In genomic region chr17:73811566-73811965, GRCm38 (mm10) we compare ENCODE assay signal across 15 mouse cellular contexts. TPM values are rescaled to one million over a fixed set of nuclear protein-coding genes. Genes with fewer than 3 reads are reported as not detected.
A peak's percentile ranks its signal among the peaks of the same experiment; 100 is the strongest.
DNase-seq lines count a peak whose midpoint lies in the region; ATAC-seq and TF ChIP-seq lines count a peak whose summit lies in the region.
"Had no signal": no experiment of that assay in that cellular context is flagged by ENCODE, and none has a peak within 500 bp of the region (broad histone marks: within the 10 kb centered on the region; RNA-seq: fewer than 3 reads in every experiment).

No protein-coding gene starts in this region.

- no peak overlapping the region for H3K4me2 ChIP-seq in hindbrain, embryonic 11.5 days (replicated peaks; ENCODE audit: low read depth, low read length)
- peak overlapping the region; percentile 68 for H3K4me2 ChIP-seq in myocyte (ENCODE audit: low read depth)
- H3K4me2 ChIP-seq: embryonic facial prominence, embryonic 12.5 days; heart, embryonic 12.5 days; hindbrain, embryonic 15.5 days had no signal

- H3K9ac ChIP-seq in hindbrain, embryonic 11.5 days (ENCODE audit: low read depth, low read length) = no peak overlapping the region
- H3K9ac ChIP-seq: embryonic facial prominence, embryonic 12.5 days; heart, embryonic 12.5 days; hindbrain, embryonic 15.5 days had no signal

- H3K36me3 ChIP-seq in hindbrain, embryonic 10.5 days = no peaks in the 10 kb centered on the region
- no peaks in the 10 kb centered on the region for H3K36me3 ChIP-seq in hindbrain, embryonic 11.5 days (ENCODE audit: control insufficient read depth, insufficient read depth, low read length)
- no peaks in the 10 kb centered on the region for H3K36me3 ChIP-seq in myocyte (ENCODE audit: control insufficient read depth, insufficient read depth)
- H3K36me3 ChIP-seq: embryonic facial prominence, embryonic 12.5 days; heart, embryonic 12.5 days; hindbrain, embryonic 15.5 days had no signal

- no peak for ATAC-seq in hindbrain, embryonic 11.5 days (ENCODE audit: low FRiP score)

- 57% methylated on average over 5 of the region's 5 CpGs for WGBS in hindbrain, embryonic 10.5 days
- WGBS in hindbrain, embryonic 11.5 days = 60% methylated on average over 5 of the region's 5 CpGs
- 66% methylated on average over 5 of the region's 5 CpGs for WGBS in lung, adult 2 months

- H3K79me2 ChIP-seq in myocyte (ENCODE audit: control insufficient read depth, insufficient read depth) = no peaks in the 10 kb centered on the region

- H3K9me3 ChIP-seq in hindbrain, embryonic 10.5 days = no peaks in the 10 kb centered on the region
- H3K9me3 ChIP-seq in hindbrain, embryonic 11.5 days (ENCODE audit: control insufficient read depth, low read length) = no peaks in the 10 kb centered on the region
- H3K9me3 ChIP-seq: embryonic facial prominence, embryonic 12.5 days; heart, embryonic 12.5 days; hindbrain, embryonic 15.5 days had no signal

- peak; percentile 19 for DNase-seq in hindbrain, embryonic 10.5 days (ENCODE audit: low spot score)
- DNase-seq in hindbrain, embryonic 11.5 days (ENCODE audit: low spot score) = no peak
- DNase-seq in lung, adult 18-20 months = peak; percentile 14 to 44
- DNase-seq in lung, adult 2 months = no peak
- DNase-seq in gastrocnemius, adult 8-10 months (ENCODE audit: low spot score in 2 of 2) = peak; percentile 67 to 75
- no peak for DNase-seq in thymus, postnatal 0 days (ENCODE audit: low spot score)
- no peak for DNase-seq in left cerebral cortex, adult 9 months (ENCODE audit: low spot score in 2 of 2)
- DNase-seq: cerebellum, adult 8-10 months; liver; right cerebral cortex, postnatal 4 days had no signal

- no peak for TF ChIP-seq POLR2A in lung, adult 2 months (IDR thresholded peaks at IDR 0.05; ENCODE audit: borderline replicate concordance, extremely low read depth, low read depth, low read length)
- TF ChIP-seq POLR2A in myocyte (IDR thresholded peaks at IDR 0.05; ENCODE audit: insufficient read length, low read depth) = no peak

- H3ac ChIP-seq in myocyte (ENCODE audit: control insufficient read depth, insufficient read length) = no peak overlapping the region

- no peaks in the 10 kb centered on the region for H3K27me3 ChIP-seq in hindbrain, embryonic 10.5 days (ENCODE audit: insufficient read depth, poor library complexity, severe bottlenecking)
- no peaks in the 10 kb centered on the region for H3K27me3 ChIP-seq in hindbrain, embryonic 11.5 days (ENCODE audit: control insufficient read depth, insufficient read depth, low read length)
- H3K27me3 ChIP-seq in myocyte (ENCODE audit: control insufficient read depth, insufficient read depth, insufficient read length) = no peaks in the 10 kb centered on the region
- H3K27me3 ChIP-seq: embryonic facial prominence, embryonic 12.5 days; heart, embryonic 12.5 days; hindbrain, embryonic 15.5 days had no signal

- H3K4me3 ChIP-seq in hindbrain, embryonic 10.5 days = no peak overlapping the region
- no peak overlapping the region for H3K4me3 ChIP-seq in hindbrain, embryonic 11.5 days (ENCODE audit: low read depth, low read length)
- H3K4me3 ChIP-seq in lung, adult 2 months (replicated peaks; ENCODE audit: extremely low read depth, low read depth, low read length) = no peak overlapping the region
- H3K4me3 ChIP-seq in myocyte = no peak overlapping the region
- H3K4me3 ChIP-seq: embryonic facial prominence, embryonic 12.5 days; heart, embryonic 12.5 days; hindbrain, embryonic 15.5 days had no signal

- H3K27ac ChIP-seq in hindbrain, embryonic 10.5 days = no peak overlapping the region
- no peak overlapping the region for H3K27ac ChIP-seq in hindbrain, embryonic 11.5 days (ENCODE audit: low read depth, low read length)
- H3K27ac ChIP-seq: embryonic facial prominence, embryonic 12.5 days; hindbrain, embryonic 15.5 days; stomach, postnatal 0 days had no signal

- TF ChIP-seq CTCF in lung, adult 2 months (IDR thresholded peaks at IDR 0.05; ENCODE audit: insufficient read depth, low read length) = no peak

- peaks cover 9% of the 10 kb centered on the region for H3K4me1 ChIP-seq in hindbrain, embryonic 10.5 days (replicated peaks)
- no peaks in the 10 kb centered on the region for H3K4me1 ChIP-seq in hindbrain, embryonic 11.5 days (replicated peaks; ENCODE audit: control insufficient read depth, insufficient read depth, low read length)
- H3K4me1 ChIP-seq in lung, adult 2 months (ENCODE audit: control insufficient read depth, insufficient read depth, low read length) = peaks cover 2% of the 10 kb centered on the region; the same call in 1 of the 2 replicates
- H3K4me1 ChIP-seq: embryonic facial prominence, embryonic 12.5 days; heart, embryonic 12.5 days had no signal

TF ChIP-seq in myocyte, 11 proteins besides CTCF, POLR2A, EP300 and RAD21:
- TF ChIP-seq MAX (IDR thresholded peaks at IDR 0.05; ENCODE audit: low read depth) (no peak), SRF (IDR thresholded peaks at IDR 0.05; ENCODE audit: control insufficient read depth, insufficient read length, low read depth) (peak; percentile 16)

RNA-seq across cellular contexts. Expression of gene Ehd3, which starts 7.6 kb away (rescaled TPM):
- 10.3 and 11.8 TPM in 2 replicates for polyA plus RNA-seq in hindbrain, embryonic 10.5 days (2016; fragmentation: Nextera tagmentation; extraction: Ambion mirVana)
- polyA plus RNA-seq in hindbrain, embryonic 11.5 days (2014; fragmentation: Nextera tagmentation; extraction: Ambion mirVana) = 7.0 and 8.3 TPM in 2 replicates
- polyA plus RNA-seq in lung, adult 2 months (2012; rRNA removed) = 11.3 and 12.7 TPM in 2 replicates
- 1 to 10 TPM; 5.3 to 6.8 (median 5.5) TPM for total RNA-seq in gastrocnemius, adult 8-10 months (2022)
- 2.9 TPM for polyA plus RNA-seq in myocyte (2012; fragmentation: generic; extraction: Trizol)
- 3.7 and 4.6 TPM in 2 replicates for polyA plus RNA-seq in thymus, postnatal 0 days (2015; fragmentation: Nextera tagmentation; extraction: Ambion mirVana)

Comparison
In these comparisons a context has a peak if more than half of its experiments do, and no peak if none do; other contexts are left out.
1. DNase-seq: peak in hindbrain, embryonic 10.5 days (single experiment), lung, adult 18-20 months (2 of 2) and gastrocnemius, adult 8-10 months (2 of 2); none in hindbrain, embryonic 11.5 days (single experiment), lung, adult 2 months (single experiment), thymus, postnatal 0 days (single experiment) and left cerebral cortex, adult 9 months (0 of 2).